Mouse (Mus musculus) olfactory bulb, adult 2 months (tissue): ENCODE results near the gene Stx3.

Source experiments
- CTCF ChIP-seq: fragments of 200-500 bp; IDR thresholded peaks from 2 replicates; pipeline ENCODE4 v1.5.1; 2012; ENCODE audit warnings: low read depth, mild to moderate bottlenecking, low read length, moderate library complexity; ENCODE audit not compliant: insufficient read depth
- POLR2A ChIP-seq: fragments of 200-500 bp; IDR thresholded peaks from 2 replicates; pipeline ENCODE4 v1.6.1; 2012; ENCODE audit warnings: mild to moderate bottlenecking, low read depth, low read length, moderate library complexity; ENCODE audit not compliant: insufficient read depth

- no peak for TF ChIP-seq POLR2A
- TF ChIP-seq CTCF: no peak
Measured at GRCm38 (mm10) chr19:11747298-11747697, 71.9 kb downstream of the Stx3 start, which contains the start of gene Gif.
